Mouse (Mus musculus): ENCODE measurements at regions not wholly inside any gene's neighbourhood (a gene's known extent, or its start where the extent isn't known, plus 50 kb on each side); places are given as distances from the start of the nearest gene placed in this dataset.

GRCm38 (mm10) chr9:61696831-61697230, 217.5 kb downstream of the Rplp1 start:
- Histone ChIP-seq H3K27ac (no peak overlapping the region), H3K36me3 (ENCODE audit: inconsistent target) (no peaks in the 10 kb centered on the region), H3K79me2 (ENCODE audit: inconsistent target) (no peaks in the 10 kb centered on the region), H3K4me3 (ENCODE audit: inconsistent target) (no peak overlapping the region)
- 96% methylated on average over 3 of the region's 3 CpGs for WGBS (ENCODE audit: missing documents)

DNA sequence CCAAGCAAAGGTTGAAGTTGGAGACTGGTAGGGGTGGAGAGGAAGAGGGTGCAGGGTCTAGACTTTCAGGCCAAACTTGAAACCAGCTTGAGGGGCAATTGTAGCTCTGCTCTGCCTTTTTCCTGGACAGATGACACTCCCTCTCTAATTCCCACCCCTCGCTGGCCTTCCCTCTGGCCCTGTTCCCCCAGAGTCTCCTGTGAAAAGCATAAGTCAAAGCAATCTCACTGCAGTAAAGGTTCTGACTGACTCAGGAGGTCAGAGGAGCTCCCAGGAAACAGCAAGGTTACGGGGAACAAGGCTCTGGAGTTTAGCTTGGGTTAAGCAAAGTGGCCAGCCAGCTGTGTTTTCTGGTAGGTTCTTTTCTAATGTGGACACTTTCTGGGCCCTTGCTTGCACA, 218.5 kb downstream of the Rplp1 start:
- WGBS (ENCODE audit: missing documents): 93% methylated on average over 2 of the region's 2 CpGs
- H3K36me3 ChIP-seq (ENCODE audit: inconsistent target): no peaks in the 10 kb centered on the region
- no peaks in the 10 kb centered on the region for H3K79me2 ChIP-seq (ENCODE audit: inconsistent target)
- no peak overlapping the region for H3K4me3 ChIP-seq (ENCODE audit: inconsistent target)
- peak overlapping the region; percentile 39 for H3K27ac ChIP-seq

- no peaks in the 10 kb centered on the region for H3K79me2 ChIP-seq (ENCODE audit: inconsistent target)
- H3K4me3 ChIP-seq (ENCODE audit: inconsistent target): no peak overlapping the region
- no peaks in the 10 kb centered on the region for H3K36me3 ChIP-seq (ENCODE audit: inconsistent target)
- peak overlapping the region; percentile 39 for H3K27ac ChIP-seq
- WGBS (ENCODE audit: missing documents): 21% methylated on average over 9 of the region's 9 CpGs
These were observed 219.0 kb downstream of the Rplp1 start for GRCm38 (mm10) chr9:61695381-61695791.

GRCm38 (mm10) chr9:61694206-61694605, 220.1 kb downstream of the Rplp1 start:
- no peak overlapping the region; the same call in 1 of the 2 replicates for H3K27ac ChIP-seq
- H3K36me3 ChIP-seq (ENCODE audit: inconsistent target): no peaks in the 10 kb centered on the region
- H3K4me3 ChIP-seq (ENCODE audit: inconsistent target): no peak overlapping the region
- WGBS (ENCODE audit: missing documents): 28% methylated on average over 8 of the region's 10 CpGs
- H3K79me2 ChIP-seq (ENCODE audit: inconsistent target): no peaks in the 10 kb centered on the region

- Histone ChIP-seq H3K4me3 (ENCODE audit: inconsistent target) (no peak overlapping the region), H3K36me3 (ENCODE audit: inconsistent target) (no peaks in the 10 kb centered on the region), H3K27ac (no peak overlapping the region), H3K79me2 (ENCODE audit: inconsistent target) (no peaks in the 10 kb centered on the region)
- 90% methylated on average over 3 of the region's 3 CpGs for WGBS (ENCODE audit: missing documents)
These were observed 223.6 kb downstream of the Rplp1 start for GRCm38 (mm10) chr9:61690786-61691185.

DNA sequence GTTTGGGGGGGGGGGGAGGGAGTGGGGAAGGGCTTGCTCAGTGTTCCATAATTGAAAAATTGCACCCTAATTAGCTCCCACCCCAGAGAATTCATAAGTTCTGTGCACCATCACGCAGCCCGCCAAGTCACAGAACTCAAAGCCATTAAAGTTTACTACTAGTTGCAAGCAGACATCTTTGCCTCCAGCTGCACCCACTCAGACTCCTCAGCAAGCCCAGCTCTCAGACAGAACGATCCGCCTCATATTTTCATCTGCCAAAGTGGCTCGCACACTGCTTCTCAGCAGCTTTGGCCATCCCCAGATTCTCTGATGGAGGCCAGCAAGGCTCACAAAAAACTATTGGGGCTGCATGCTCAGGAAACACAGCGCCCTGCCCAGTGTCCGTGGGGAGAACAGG, 224.4 kb downstream of the Rplp1 start:
- H3K79me2 ChIP-seq (ENCODE audit: inconsistent target): no peaks in the 10 kb centered on the region
- WGBS (ENCODE audit: missing documents): 97% methylated on average over 7 of the region's 7 CpGs
- H3K4me3 ChIP-seq (ENCODE audit: inconsistent target): no peak overlapping the region
- no peaks in the 10 kb centered on the region for H3K36me3 ChIP-seq (ENCODE audit: inconsistent target)
- no peak overlapping the region for H3K27ac ChIP-seq

- Histone ChIP-seq H3K36me3 (ENCODE audit: inconsistent target) (no peaks in the 10 kb centered on the region), H3K4me3 (ENCODE audit: inconsistent target) (no peak overlapping the region), H3K79me2 (ENCODE audit: inconsistent target) (no peaks in the 10 kb centered on the region), H3K27ac (no peak overlapping the region)
- WGBS (ENCODE audit: missing documents): 85% methylated on average over 3 of the region's 5 CpGs
These were observed 224.8 kb downstream of the Rplp1 start for GRCm38 (mm10) chr9:61689516-61689915.

GRCm38 (mm10) chr9:61683557-61683956, 230.8 kb downstream of the Rplp1 start:
- Histone ChIP-seq H3K27ac (no peak overlapping the region), H3K36me3 (ENCODE audit: inconsistent target) (no peaks in the 10 kb centered on the region), H3K4me3 (ENCODE audit: inconsistent target) (no peak overlapping the region), H3K79me2 (ENCODE audit: inconsistent target) (no peaks in the 10 kb centered on the region)
- WGBS (ENCODE audit: missing documents): 96% methylated on average over 4 of the region's 4 CpGs

DNA sequence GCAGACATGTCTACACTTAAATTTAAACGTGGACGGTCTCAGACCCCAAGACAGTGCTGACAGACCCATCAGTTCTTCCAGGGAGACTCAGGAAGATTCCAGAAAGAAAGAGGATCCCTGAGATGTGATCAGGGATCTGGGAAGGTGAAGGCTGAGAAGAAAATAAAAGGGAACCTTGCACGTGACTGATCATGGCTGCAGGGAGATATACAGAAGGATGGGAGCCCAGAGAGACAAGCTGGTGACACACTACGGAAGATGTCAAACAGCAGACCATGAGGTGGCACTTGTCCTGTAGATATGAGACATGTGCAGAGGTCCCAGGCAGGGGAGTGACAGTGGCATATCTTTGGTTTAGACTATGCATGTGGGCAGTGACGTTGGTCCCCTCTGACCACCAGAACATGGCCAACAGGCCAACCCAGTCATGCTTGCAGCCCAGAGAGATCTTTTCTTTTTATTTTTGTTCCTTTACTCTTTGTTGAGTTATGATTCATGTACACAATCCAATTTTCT, 231.5 kb downstream of the Rplp1 start:
- Histone ChIP-seq H3K27ac (no peak overlapping the region), H3K79me2 (ENCODE audit: inconsistent target) (no peaks in the 10 kb centered on the region), H3K36me3 (ENCODE audit: inconsistent target) (no peaks in the 10 kb centered on the region), H3K4me3 (ENCODE audit: inconsistent target) (no peak overlapping the region)
- 70% methylated on average over 5 of the region's 5 CpGs for WGBS (ENCODE audit: missing documents)

GRCm38 (mm10) chr9:61682316-61682715, 232.0 kb downstream of the Rplp1 start:
- Histone ChIP-seq H3K4me3 (ENCODE audit: inconsistent target) (no peak overlapping the region), H3K27ac (no peak overlapping the region), H3K36me3 (ENCODE audit: inconsistent target) (no peaks in the 10 kb centered on the region), H3K79me2 (ENCODE audit: inconsistent target) (no peaks in the 10 kb centered on the region)
- WGBS (ENCODE audit: missing documents): 11% methylated on average over 4 of the region's 4 CpGs

GRCm38 (mm10) chr9:61681406-61681805, 232.9 kb downstream of the Rplp1 start:
- no peak overlapping the region for H3K4me3 ChIP-seq (ENCODE audit: inconsistent target)
- 38% methylated on average over 5 of the region's 5 CpGs for WGBS (ENCODE audit: missing documents)
- no peaks in the 10 kb centered on the region for H3K79me2 ChIP-seq (ENCODE audit: inconsistent target)
- no peak overlapping the region for H3K27ac ChIP-seq
- H3K36me3 ChIP-seq (ENCODE audit: inconsistent target): no peaks in the 10 kb centered on the region

DNA sequence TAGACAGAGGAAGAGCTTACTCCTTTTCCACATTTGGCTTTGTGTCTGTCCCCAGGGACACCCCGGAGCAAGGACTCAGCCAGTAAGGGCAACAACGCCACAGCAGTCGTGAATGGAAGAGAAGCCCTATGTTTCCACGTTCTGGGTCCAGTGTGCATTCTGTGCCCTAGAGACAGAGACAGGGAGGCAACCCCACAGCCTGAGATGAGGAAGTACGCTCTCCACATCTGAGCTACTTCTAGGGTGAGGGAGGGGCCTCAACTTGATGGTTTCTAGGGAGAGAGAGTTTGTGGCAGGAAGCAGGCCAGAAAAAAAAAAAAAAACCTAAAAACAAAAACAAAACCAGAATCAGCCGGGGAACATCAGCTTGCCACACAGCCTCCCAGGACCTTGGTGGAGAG, 233.4 kb downstream of the Rplp1 start:
- 14% methylated on average over 5 of the region's 6 CpGs for WGBS (ENCODE audit: missing documents)
- Histone ChIP-seq H3K79me2 (ENCODE audit: inconsistent target) (no peaks in the 10 kb centered on the region), H3K27ac (no peak overlapping the region), H3K4me3 (ENCODE audit: inconsistent target) (no peak overlapping the region), H3K36me3 (ENCODE audit: inconsistent target) (no peaks in the 10 kb centered on the region)

DNA sequence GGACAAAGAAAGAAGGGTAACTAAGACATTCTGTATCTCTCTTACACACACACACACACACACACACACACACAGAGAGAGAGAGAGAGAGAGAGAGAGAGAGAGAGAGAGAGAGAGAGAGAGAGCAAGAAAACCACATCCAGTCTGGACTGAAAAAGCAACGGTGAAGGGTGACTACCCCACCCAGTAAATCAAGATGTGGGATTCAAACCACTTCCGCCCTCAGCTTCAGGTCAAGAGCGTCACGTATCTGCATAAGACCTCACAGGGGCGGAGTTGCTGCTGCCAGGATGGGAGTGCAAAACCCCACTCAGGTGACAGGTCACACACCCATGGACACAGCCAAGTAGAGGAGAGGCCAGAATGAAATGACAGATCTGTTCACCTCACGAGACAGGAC, 234.7 kb downstream of the Rplp1 start:
- Histone ChIP-seq H3K27ac (no peak overlapping the region), H3K79me2 (ENCODE audit: inconsistent target) (no peaks in the 10 kb centered on the region), H3K36me3 (ENCODE audit: inconsistent target) (no peaks in the 10 kb centered on the region), H3K4me3 (ENCODE audit: inconsistent target) (no peak overlapping the region)
- 61% methylated on average over 6 of the region's 6 CpGs for WGBS (ENCODE audit: missing documents)

DNA sequence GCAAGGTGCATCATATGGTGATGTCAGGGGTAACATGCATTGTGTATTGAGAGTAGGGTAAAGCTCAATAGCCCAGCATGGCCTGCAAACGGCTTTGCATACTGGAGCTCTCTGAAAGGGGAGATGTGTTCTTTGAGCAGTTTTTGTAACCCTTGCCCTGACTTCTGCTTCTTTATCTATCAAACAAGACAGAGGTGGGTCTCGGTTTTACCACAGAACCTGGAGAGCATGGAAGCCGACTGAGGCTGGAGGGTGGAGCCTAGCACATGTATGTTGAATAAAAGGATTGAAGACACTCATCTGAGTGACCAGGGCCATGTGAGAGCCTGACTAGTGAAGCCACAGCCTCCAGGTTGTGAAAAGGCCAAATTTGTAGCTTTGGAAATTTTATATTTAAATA, 236.7 kb downstream of the Rplp1 start:
- Histone ChIP-seq H3K79me2 (ENCODE audit: inconsistent target) (no peaks in the 10 kb centered on the region), H3K36me3 (ENCODE audit: inconsistent target) (no peaks in the 10 kb centered on the region), H3K27ac (no peak overlapping the region), H3K4me3 (ENCODE audit: inconsistent target) (no peak overlapping the region)
- 73% methylated on average over 3 of the region's 3 CpGs for WGBS (ENCODE audit: missing documents)

DNA sequence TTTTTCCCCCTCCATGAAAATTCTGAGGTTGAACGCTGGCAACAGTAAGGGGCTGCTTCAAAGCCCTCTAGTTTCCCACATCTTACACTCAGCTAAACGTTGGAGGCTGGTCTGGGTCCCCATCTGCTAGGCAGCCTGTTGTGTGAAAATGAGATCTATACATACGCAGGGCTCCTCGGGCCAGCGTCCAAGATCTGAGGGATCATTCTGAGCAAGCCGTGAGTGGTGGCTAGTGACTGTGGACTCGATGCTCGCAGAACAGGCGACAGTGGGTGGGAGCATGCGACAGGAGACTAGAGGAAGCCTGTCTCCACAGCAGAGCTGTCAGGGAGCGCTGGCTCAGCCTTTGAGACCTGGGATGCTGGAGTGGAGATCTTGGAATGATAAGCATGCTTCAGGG, 237.3 kb downstream of the Rplp1 start:
- WGBS (ENCODE audit: missing documents): 90% methylated on average over 11 of the region's 11 CpGs
- Histone ChIP-seq H3K79me2 (ENCODE audit: inconsistent target) (no peaks in the 10 kb centered on the region), H3K4me3 (ENCODE audit: inconsistent target) (no peak overlapping the region), H3K27ac (no peak overlapping the region), H3K36me3 (ENCODE audit: inconsistent target) (no peaks in the 10 kb centered on the region)

GRCm38 (mm10) chr9:61675366-61675765, 239.0 kb downstream of the Rplp1 start:
- H3K4me3 ChIP-seq (ENCODE audit: inconsistent target): no peak overlapping the region
- no peak overlapping the region for H3K27ac ChIP-seq
- WGBS (ENCODE audit: missing documents): 91% methylated on average over 2 of the region's 2 CpGs
- no peaks in the 10 kb centered on the region for H3K36me3 ChIP-seq (ENCODE audit: inconsistent target)
- H3K79me2 ChIP-seq (ENCODE audit: inconsistent target): no peaks in the 10 kb centered on the region

All from macrophage (primary cell).